Mouse (Mus musculus): ENCODE results near the gene Cdk16.

- TF ChIP-seq MAX (IDR thresholded peaks at IDR 0.05) = no peak
- TF ChIP-seq CTCF (IDR thresholded peaks at IDR 0.05; ENCODE audit: control insufficient read depth, insufficient read depth, insufficient read length) = no peak
- no peak for TF ChIP-seq USF1 (IDR thresholded peaks at IDR 0.05; ENCODE audit: low read depth)
- TF ChIP-seq CEBPB (IDR thresholded peaks at IDR 0.05; ENCODE audit: low read depth) = no peak
- TF ChIP-seq MYOD1 (IDR thresholded peaks at IDR 0.05; ENCODE audit: control insufficient read depth, insufficient read length, low read depth) = no peak
These were observed 61.1 kb downstream of the Cdk16 start for GRCm38 (mm10) chrX:20748829-20749228.
